Mouse (Mus musculus) brain, adult 2 months (tissue): ENCODE measurements around the gene Stxbp1.

Source experiments
- DNase-seq: peaks from one replicate; pipeline ENCODE4 v3.0.0; 2011; ENCODE audit warnings: low read depth, low spot score

Stxbp1 gene

GRCm38 (mm10) chr2:32788581-32788980, 58.5 kb downstream of the Stxbp1 start:
- DNase-seq = no peak

- DNase-seq = peak; percentile 73
Measured at GRCm38 (mm10) chr2:32787176-32787575, 59.9 kb downstream of the Stxbp1 start.

GRCm38 (mm10) chr2:32784048-32784681, 62.9 kb downstream of the Stxbp1 start, which contains the start of gene Cfap157:
Gene Cfap157, minus strand, starts transcription at chr2:32784428.
- peak; percentile 62 for DNase-seq

- no peak for DNase-seq
Measured at GRCm38 (mm10) chr2:32781710-32782109, 65.3 kb downstream of the Stxbp1 start.

GRCm38 (mm10) chr2:32779714-32780113, 67.3 kb downstream of the Stxbp1 start:
- no peak for DNase-seq

- peak; percentile 85 for DNase-seq
Measured at GRCm38 (mm10) chr2:32779131-32779530, 67.9 kb downstream of the Stxbp1 start.

GRCm38 (mm10) chr2:32778081-32778480, 69.0 kb downstream of the Stxbp1 start:
- no peak for DNase-seq

- DNase-seq = no peak
Measured at GRCm38 (mm10) chr2:32776192-32776591, 70.9 kb downstream of the Stxbp1 start.

- peak; percentile 98 for DNase-seq
Measured at GRCm38 (mm10) chr2:32775359-32776074, 71.5 kb downstream of the Stxbp1 start, which contains the start of the genes Ttc16 and Ptrh1. Gene Ttc16, minus strand, starts transcription at chr2:32775633. Gene Ptrh1, plus strand, starts transcription at chr2:32775786.

- DNase-seq = no peak
Measured at GRCm38 (mm10) chr2:32772626-32773279, 74.3 kb downstream of the Stxbp1 start.

- no peak for DNase-seq
Measured at GRCm38 (mm10) chr2:32771886-32772285, 75.2 kb downstream of the Stxbp1 start.

- no peak for DNase-seq
Measured at GRCm38 (mm10) chr2:32769327-32770085, 77.5 kb downstream of the Stxbp1 start.

- peak; percentile 56 for DNase-seq
Measured at GRCm38 (mm10) chr2:32768661-32769285, 78.3 kb downstream of the Stxbp1 start.

- no peak for DNase-seq
Measured at GRCm38 (mm10) chr2:32767241-32767640, 79.8 kb downstream of the Stxbp1 start.

- DNase-seq = no peak
Measured at GRCm38 (mm10) chr2:32763353-32763752, 83.7 kb downstream of the Stxbp1 start.

GRCm38 (mm10) chr2:32761859-32762258, 85.2 kb downstream of the Stxbp1 start:
- peak; percentile 46 for DNase-seq

- peak; percentile 55 for DNase-seq
Measured at GRCm38 (mm10) chr2:32761361-32761760, 85.7 kb downstream of the Stxbp1 start.

GRCm38 (mm10) chr2:32759001-32759400, 88.0 kb downstream of the Stxbp1 start:
- DNase-seq = peak; percentile 37

- no peak for DNase-seq
Measured at GRCm38 (mm10) chr2:32758503-32758902, 88.5 kb downstream of the Stxbp1 start.

GRCm38 (mm10) chr2:32757056-32757845, 89.8 kb downstream of the Stxbp1 start, which contains the start of gene Tor2a:
Gene Tor2a, plus strand, starts transcription at chr2:32757234.
- peak; percentile 99 for DNase-seq
